Mouse (Mus musculus): ENCODE results near the gene Jagn1.
A peak's percentile ranks its signal among the peaks of the same experiment; 100 is the strongest.

The Jagn1 gene

GRCm38 (mm10) chr6:113434691-113435090 is 7.7 kb upstream of the Jagn1 start:
- no peak for DNase-seq (ENCODE audit: low spot score)

DNA sequence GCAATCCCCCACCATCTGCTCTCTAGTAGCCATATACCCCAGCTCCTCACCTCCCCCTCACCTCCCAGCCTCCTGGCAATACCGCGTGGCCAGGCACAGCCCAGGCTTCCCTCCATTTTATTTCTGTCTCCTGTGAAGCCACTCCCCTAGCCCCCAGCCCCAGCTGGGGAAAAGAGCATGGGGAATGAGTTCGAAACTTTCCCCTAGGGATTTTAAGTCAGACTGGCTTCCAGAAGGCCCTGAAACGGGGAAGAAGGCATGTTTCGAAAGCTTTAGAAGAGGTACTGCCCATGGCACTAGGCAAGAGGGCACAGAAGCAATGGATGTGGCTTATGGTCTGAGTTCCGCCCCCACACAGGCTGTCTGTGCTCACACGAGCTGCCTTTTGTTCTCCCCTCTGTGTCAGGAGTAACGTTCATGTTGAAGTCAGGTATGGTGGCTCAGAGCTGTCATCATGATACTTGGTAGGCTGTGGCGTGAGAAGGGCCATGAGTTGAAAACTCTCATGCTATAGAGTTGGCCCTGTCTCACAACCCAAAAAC is 6.6 kb upstream of the Jagn1 start, which contains the start of gene Cidec:
Gene Cidec (minus strand): TSS at position 97 of the 542 bp plus-strand sequence.
- DNase-seq (ENCODE audit: low spot score) = no peak

GRCm38 (mm10) chr6:113437135-113437534 is 5.2 kb upstream of the Jagn1 start:
- DNase-seq (ENCODE audit: low spot score) = no peak

- no peak for DNase-seq (ENCODE audit: low spot score)
Measured at GRCm38 (mm10) chr6:113438721-113439430, 3.5 kb upstream of the Jagn1 start.

- no peak for DNase-seq (ENCODE audit: low spot score)
Measured at GRCm38 (mm10) chr6:113440686-113441085, 1.7 kb upstream of the Jagn1 start.

- peak; percentile 31 for DNase-seq (ENCODE audit: low spot score)
Measured at GRCm38 (mm10) chr6:113441147-113441680, 1.2 kb upstream of the Jagn1 start.

DNA sequence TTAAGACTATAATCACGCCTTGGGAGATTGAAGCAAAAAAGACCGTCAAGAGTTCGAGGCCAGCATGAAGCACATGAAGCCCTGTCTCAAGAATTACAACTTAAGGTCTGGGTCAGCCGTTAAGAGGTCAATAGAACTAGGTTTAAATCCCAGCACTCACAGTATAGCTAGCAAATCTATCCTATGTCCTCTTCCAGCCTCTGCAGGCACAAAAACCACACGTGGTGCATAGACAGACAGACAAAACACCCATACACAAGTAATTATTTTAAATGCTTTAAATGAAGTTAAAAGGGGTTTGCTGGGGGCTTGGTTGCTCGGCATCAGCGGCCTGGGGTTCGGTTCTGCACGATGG is 305 bp upstream of the Jagn1 start:
- no peak for DNase-seq (ENCODE audit: low spot score)

GRCm38 (mm10) chr6:113443091-113443490 is 722 bp downstream of the Jagn1 start:
- DNase-seq (ENCODE audit: low spot score) = no peak

DNA sequence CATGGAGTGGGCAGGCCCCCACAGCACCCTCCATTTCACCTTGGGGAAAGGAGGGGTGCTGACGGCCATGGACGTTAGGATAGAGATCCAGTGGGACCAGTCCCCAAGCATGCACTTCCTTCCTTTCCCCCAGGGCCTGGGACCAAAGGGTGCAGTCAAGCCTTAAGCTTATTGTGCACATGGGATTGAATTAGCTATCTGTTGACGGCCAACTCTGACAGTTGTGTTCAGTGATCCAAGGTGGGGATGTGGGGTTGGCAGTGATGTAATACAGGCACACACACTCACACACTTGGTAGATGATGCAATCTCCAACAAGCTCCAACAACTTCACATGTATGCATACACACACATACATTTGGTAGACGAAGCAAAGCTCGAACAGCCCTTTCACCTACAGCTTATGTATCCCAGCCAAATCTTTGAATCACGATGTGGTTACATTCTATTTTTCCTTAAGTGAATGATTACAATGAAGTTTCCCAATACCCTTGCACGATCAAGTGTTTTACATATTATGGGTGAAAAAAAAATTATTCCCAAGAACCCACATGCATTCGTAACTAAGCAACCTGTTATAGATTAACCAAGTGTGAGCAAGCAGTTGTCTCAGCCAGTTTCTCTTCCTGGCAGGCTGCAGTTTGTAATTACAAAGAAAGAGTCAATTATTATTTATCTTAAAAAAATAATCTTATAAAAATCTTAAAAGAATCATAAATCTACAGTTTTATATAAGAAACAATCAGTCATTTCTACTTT is 2.0 kb downstream of the Jagn1 start:
- no peak for DNase-seq (ENCODE audit: low spot score)

DNA sequence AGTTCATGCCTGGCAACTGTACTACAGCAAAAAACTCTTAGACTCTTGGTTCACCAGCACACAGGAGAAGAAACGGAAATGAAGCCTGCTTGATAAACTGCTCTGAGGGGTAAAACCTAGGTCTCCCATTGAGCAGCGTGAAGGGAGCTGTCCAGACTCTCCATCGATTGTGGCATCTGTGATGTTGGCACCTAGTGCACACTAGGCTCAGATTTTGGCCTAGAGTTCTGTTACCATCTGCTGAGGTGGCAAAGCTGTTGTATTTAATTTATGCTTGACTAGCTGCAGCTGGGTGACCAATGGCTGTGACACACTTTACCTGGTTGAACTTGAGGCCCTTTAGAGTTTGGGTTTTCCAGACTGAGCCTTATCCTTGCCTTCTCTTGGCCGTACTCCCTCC is 5.3 kb downstream of the Jagn1 start:
- DNase-seq (ENCODE audit: low spot score) = no peak

DNA sequence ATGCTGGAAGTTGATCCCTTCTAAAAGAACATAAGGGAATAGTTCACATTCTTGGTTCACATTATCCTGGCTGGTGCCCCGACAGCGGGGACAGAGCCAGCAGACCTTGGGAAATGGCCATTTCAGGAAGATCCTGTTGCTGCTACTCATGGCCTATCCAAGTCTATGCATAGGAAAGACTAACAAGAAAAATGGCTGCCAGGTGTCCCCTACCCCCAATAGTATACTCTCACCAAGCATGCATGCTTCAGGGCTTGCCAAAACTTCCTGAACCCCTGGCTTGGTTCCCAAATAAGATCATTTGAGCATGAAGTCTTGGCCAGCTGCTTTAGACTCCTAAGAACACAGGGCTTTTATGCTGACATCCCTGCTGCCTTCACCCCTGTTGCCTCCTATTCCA is 9.5 kb downstream of the Jagn1 start:
- no peak for DNase-seq (ENCODE audit: low spot score)

- no peak for DNase-seq (ENCODE audit: low spot score)
Measured at GRCm38 (mm10) chr6:113455007-113455406, 12.6 kb downstream of the Jagn1 start.

DNA sequence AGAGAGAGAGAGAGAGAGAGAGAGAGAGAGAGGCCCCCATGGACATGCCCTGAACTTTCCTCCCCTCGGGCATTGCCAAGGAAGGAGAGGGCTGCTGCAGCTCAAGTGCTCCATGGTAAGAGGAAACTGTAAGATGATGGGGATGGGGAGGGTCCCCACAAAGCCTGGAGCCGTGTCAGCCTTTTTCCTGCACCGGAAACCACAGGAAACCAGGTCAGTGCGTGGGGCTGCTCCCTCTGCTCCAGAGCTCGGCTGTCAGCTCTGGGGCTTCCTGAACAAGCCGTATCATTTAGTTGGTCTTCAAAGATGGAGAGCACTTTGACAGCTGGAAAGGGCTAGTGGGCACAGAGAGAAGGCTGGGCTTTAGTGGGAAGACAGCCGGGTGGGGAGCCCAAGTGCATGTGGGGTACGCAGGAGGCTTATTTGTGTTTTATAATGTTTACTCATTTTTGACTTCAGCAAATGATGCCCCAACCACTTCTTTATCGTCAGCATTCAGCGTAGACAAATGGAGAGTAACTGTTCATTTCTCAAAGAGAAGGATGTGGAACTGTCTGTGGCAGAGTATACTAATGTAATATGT is 15.7 kb downstream of the Jagn1 start, which contains the start of gene Il17re:
Gene Il17re (plus strand): TSS at position 533 of the 583 bp plus-strand sequence.
- DNase-seq (ENCODE audit: low spot score) = no peak

DNA sequence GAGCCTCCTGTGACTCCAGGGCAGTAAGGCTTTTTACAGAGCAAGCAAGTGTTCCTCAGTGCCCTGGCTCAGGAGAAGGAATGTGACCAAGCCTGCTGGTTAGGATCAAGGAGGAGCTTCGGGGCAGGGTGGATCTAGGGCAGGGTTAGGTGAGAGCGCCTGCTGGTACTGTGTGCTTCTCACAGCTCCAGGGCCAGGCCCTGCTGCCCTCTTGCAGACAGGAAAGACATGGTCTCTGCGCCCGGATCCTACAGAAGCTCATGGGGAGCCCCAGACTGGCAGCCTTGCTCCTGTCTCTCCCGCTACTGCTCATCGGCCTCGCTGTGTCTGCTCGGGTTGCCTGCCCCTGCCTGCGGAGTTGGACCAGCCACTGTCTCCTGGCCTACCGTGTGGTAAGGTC is 16.3 kb downstream of the Jagn1 start:
- DNase-seq (ENCODE audit: low spot score) = no peak

GRCm38 (mm10) chr6:113464040-113464439 is 21.7 kb downstream of the Jagn1 start:
- DNase-seq (ENCODE audit: low spot score) = no peak

DNA sequence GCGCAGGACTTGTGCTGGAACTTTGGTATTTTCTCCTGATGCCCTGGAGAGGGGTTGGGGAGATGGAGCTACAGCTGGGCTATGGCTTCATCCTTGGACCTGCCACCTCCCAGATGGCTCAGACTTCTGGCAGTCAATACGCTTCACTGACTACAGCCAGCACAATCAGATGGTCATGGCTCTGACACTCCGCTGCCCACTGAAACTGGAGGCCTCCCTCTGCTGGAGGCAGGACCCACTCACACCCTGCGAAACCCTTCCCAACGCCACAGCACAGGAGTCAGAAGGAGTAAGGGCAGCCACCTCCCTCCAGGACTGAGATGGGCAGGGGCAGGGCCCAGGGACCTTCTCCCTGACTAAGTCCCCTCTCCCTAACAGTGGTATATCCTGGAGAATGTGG is 23.2 kb downstream of the Jagn1 start:
- no peak for DNase-seq (ENCODE audit: low spot score)

GRCm38 (mm10) chr6:113468512-113468911 is 26.1 kb downstream of the Jagn1 start:
- DNase-seq (ENCODE audit: low spot score) = no peak

DNA sequence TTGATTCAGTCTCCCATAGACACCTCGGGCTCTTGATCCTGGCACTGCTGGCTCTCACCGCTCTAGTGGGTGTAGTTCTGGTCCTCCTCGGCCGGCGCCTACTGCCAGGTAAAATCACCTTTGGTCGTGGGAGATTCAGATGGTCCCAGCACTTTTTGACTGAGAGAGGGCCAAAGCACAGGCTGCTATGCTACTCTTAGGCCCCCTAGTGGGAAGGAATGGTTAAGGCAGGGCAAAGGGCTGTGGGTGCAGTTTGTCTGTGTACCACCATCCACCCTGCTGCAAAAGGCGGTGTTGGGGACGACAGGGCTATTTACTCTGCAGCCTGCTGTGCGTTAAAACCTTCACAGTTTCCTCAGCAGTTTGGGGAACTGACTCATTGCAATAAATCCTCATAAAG is 26.7 kb downstream of the Jagn1 start:
- DNase-seq (ENCODE audit: low spot score) = no peak

- no peak for DNase-seq (ENCODE audit: low spot score)
Measured at GRCm38 (mm10) chr6:113469432-113469831, 27.1 kb downstream of the Jagn1 start.

DNA sequence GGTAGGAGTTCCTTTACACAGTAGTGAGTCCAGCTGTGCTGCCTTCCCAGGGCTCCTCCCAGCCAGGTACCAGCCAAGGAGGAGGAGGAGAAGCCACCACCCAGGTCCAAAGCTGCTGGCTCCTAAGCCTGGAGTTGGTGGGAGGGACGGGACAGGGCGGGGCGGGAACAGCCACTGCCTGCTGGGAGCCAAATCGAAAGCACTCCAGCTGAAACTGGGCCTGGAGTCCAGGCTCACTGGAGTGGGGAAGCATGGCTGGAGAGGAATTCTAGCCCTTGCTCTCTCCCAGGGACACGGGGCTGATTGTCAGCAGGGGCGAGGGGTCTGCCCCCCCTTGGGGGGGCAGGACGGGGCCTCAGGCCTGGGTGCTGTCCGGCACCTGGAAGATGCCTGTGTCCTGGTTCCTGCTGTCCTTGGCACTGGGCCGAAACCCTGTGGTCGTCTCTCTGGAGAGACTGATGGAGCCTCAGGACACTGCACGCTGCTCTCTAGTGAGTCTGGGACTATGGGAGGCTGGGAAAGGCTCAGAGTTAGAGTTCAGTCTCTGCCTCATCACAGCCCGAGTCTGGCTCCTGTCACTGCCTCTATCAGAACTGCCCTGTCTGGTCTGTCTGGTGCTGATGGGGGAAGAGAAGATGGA is 29.0 kb downstream of the Jagn1 start, which contains the start of gene Il17rc:
Gene Il17rc (plus strand): TSS at position 131 of the 640 bp plus-strand sequence.
- DNase-seq (ENCODE audit: low spot score) = no peak

DNA sequence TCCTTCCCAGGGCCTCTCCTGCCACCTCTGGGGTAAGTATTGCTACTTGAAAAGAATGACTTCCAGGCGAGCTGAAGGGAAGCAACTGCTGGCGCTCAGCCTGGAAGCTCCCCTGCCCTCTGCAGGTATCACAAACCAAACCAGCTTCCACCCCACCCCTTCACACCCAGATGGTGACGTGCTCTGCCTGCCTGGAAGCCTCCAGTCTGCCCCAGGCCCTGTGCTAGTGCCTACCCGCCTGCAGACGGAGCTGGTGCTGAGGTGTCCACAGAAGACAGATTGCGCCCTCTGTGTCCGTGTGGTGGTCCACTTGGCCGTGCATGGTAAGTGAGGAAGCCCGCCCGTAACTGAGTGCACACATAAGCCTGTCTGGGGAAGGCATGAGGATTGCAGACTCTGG is 29.7 kb downstream of the Jagn1 start:
- no peak for DNase-seq (ENCODE audit: low spot score)

DNA sequence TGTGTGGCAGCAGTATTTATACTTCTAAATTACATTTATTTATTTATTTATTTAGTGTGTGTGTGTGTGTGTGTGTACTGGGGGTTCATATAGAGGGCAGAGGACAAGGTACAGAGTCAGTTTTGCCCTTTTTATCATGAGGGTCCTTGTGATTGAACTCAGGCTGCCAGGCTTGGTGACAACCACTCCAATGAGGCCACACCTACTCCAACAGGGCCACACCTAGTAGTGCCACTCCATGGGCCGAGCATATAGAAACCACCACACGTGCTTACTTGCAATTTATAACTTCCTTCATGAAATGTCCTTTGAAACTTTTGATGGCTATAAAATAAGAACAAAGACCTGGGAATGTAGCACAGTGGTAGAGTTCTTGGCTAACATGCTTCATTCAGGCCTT is 30.9 kb downstream of the Jagn1 start:
- no peak for DNase-seq (ENCODE audit: low spot score)

Measured in urinary bladder, postnatal 10 days (tissue).